Mouse (Mus musculus): ENCODE measurements around the gene Olfr1033.
"Not testable (repeated sequence)": the region's sequence is repeated elsewhere in the genome, so short reads cannot be mapped to it uniquely, and the experiment has no call there.

DNA sequence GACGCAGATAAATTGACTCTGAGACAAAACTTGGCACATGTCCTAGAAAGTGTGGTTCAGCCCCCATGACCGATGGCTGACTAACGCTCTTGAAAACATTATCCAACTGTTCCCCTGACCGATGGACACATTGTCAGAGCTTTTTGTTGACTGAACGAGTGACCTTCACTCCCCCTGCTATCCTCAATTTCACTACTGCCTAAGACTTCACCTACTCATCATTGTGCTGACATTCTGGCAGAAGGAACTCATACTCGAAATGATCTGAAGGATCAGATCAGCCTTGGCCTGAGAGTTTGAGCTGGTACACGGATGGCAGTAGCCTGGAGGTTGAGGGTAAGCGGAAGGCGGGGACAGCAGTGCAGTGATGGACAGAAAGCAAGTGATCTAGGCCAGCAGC, 1.1 kb downstream of the Olfr1033 start:
- TF ChIP-seq TBP (conservative IDR thresholded peaks at IDR 0.05; ENCODE audit: low read depth, low read length); CTCF (conservative IDR thresholded peaks at IDR 0.05 in 1 of 2, IDR thresholded peaks at IDR 0.05 in 1 of 2; ENCODE audit: low read depth in 2 of 2, low read length in 2 of 2); KAT2A (IDR thresholded peaks at IDR 0.05; ENCODE audit: insufficient replicate concordance, low read length); USF1 (IDR thresholded peaks at IDR 0.05; ENCODE audit: low read depth, low read length); ZC3H11A (IDR thresholded peaks at IDR 0.05; ENCODE audit: low read depth, low read length); ZMIZ1 (IDR thresholded peaks at IDR 0.05; ENCODE audit: low read depth, low read length); ZNF384 (IDR thresholded peaks at IDR 0.05; ENCODE audit: low read depth, low read length); POLR2A (IDR thresholded peaks at IDR 0.05; ENCODE audit: low read depth, low read length); POLR2AphosphoS2 (IDR thresholded peaks at IDR 0.05; ENCODE audit: low read depth, low read length); ELF1 (IDR thresholded peaks at IDR 0.05; ENCODE audit: low read depth, low read length); HCFC1 (IDR thresholded peaks at IDR 0.05; ENCODE audit: low read depth, low read length): not testable (repeated sequence)

All from CH12.LX (cell line).